Mouse (Mus musculus): ENCODE results near the gene Psmb10. TPM values are rescaled to one million over a fixed set of nuclear protein-coding genes. Genes with fewer than 3 reads are reported as not detected.

Psmb10 gene
- polyA plus RNA-seq, 2 experiments, result 51.8 to 61.5 TPM

DNA sequence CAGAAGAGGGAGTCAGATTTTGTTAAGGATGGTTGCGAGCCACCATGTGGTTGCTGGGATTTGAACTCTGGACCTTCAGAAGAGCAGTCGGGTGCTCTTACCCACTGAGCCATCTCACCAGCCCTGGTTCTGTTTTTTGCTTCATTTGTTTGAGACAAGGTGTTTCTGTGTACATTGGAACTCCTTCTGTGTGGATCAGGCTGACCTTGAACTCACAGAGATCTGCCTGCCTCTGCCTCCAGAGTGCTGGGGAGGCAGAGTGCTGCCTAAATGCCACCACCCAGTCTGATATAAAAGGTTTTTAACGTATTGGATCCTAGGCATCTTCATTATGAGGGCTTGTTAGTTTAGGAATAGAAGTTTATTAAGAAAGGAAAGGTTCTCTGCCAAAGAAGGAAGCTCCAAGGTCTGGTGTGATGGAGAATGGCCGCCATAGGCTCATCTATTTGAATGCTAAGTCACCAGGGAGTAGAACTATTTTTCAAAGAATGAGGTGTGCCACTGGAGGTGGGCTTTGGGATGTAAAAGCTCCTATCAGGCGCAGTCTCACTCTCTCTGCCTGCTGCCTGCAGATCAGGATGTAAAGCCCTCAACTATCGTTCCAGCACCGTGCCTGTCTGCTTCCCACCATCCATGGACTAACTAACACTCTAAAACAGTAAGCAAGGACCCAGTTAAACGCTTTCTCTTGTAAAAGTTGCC lies 32.9 kb upstream of the Psmb10 start:
- WGBS (ENCODE audit: insufficient replicate concordance), result 65% methylated on average over 8 of the region's 8 CpGs
- Histone ChIP-seq H3K9ac (replicated peaks) (no peak overlapping the region), H3K27me3 (ENCODE audit: control insufficient read depth, insufficient read depth, low read length) (no peaks in the 10 kb centered on the region), H3K36me3 (replicated peaks; ENCODE audit: control insufficient read depth, insufficient read depth, low read depth) (no peaks in the 10 kb centered on the region), H3K4me2 (ENCODE audit: low read depth) (no peak overlapping the region), H3K27ac (no peak overlapping the region), H3K4me1 (replicated peaks; ENCODE audit: control insufficient read depth in 2 of 2, insufficient read depth in 2 of 2, low read length in 1 of 2) (peaks cover 6 to 14% of the 10 kb centered on the region in 2 experiments), H3K9me3 (ENCODE audit: control insufficient read depth, low read length) (no peaks in the 10 kb centered on the region), H3K4me3 (ENCODE audit: insufficient read depth in 1 of 2, low read depth in 2 of 2, low read length in 2 of 2) (no peak overlapping the region)
- DNase-seq (ENCODE audit: low read depth in 3 of 3, low spot score in 3 of 3), result no peak
- TF ChIP-seq CTCF (IDR thresholded peaks at IDR 0.05; ENCODE audit: low read depth), result no peak
- no peak for TF ChIP-seq EP300 (IDR thresholded peaks at IDR 0.05; ENCODE audit: low read depth)
- no peak for ATAC-seq (ENCODE audit: insufficient read depth)

DNA sequence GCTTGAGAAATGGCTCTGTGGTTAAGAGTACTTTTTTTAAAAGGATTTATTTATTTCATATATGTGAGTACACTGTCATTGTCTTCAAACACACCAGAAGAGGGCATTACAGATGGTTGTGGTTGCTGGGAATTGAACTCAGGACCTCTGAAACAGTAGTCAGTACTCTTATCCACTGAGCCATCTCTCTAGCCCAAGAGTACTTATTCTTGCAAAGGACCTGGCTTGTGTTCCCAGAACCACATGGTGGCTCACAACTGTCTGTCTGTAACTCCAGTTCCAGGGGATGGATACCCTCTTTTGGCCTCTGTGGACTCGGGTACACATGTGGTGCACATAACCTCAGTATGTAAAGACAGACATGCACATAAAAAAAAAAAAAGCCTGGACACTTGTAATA lies 31.1 kb upstream of the Psmb10 start:
- ATAC-seq (ENCODE audit: insufficient read depth), result no peak
- Histone ChIP-seq H3K27ac (no peak overlapping the region), H3K36me3 (replicated peaks; ENCODE audit: control insufficient read depth, insufficient read depth, low read depth) (no peaks in the 10 kb centered on the region), H3K4me1 (replicated peaks; ENCODE audit: control insufficient read depth in 2 of 2, insufficient read depth in 2 of 2, low read length in 1 of 2) (peaks cover 15 to 20% of the 10 kb centered on the region in 2 experiments), H3K4me3 (ENCODE audit: insufficient read depth in 1 of 2, low read depth in 2 of 2, low read length in 2 of 2) (no peak overlapping the region), H3K4me2 (ENCODE audit: low read depth) (no peak overlapping the region), H3K9ac (replicated peaks) (no peak overlapping the region), H3K9me3 (ENCODE audit: control insufficient read depth, low read length) (no peaks in the 10 kb centered on the region), H3K27me3 (ENCODE audit: control insufficient read depth, insufficient read depth, low read length) (no peaks in the 10 kb centered on the region)
- 67% methylated on average over 1 of the region's 1 CpGs for WGBS (ENCODE audit: insufficient replicate concordance)
- TF ChIP-seq EP300 (IDR thresholded peaks at IDR 0.05; ENCODE audit: low read depth) (no peak), CTCF (IDR thresholded peaks at IDR 0.05; ENCODE audit: low read depth) (no peak)
- no peak for DNase-seq (ENCODE audit: low read depth in 3 of 3, low spot score in 3 of 3)

DNA sequence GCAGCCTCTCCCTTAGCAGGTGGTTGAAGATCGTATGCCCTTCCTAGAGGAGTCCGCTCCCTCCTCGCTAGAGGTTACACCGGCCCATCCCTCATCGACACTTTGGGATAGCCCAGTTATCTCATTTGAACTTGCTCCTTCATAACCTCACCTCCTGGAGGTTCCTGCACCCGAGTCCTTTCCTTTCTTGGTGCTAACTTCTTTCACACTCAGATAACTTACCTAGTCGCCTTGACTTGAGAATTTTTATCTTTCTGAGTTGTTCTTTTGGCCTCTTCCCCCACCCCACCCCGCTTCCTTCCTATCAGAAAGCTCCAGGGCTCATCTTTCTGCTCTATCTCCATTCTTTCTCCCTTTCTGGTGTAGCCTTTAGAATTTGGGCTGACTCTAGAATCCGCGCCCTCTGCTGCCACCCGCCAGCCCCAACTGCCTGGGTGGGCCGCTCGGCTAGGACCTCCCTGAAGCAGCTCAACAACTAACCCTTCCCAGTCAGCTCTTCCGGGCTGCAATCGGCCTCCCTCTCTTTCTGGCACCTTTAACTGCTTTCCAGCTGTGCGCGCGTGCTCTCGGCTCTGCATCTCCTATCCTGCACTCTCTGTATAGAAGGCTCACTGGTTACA lies 28.6 kb upstream of the Psmb10 start:
- TF ChIP-seq EP300 (IDR thresholded peaks at IDR 0.05; ENCODE audit: low read depth) (peak; percentile 69), CTCF (IDR thresholded peaks at IDR 0.05; ENCODE audit: low read depth) (peak; percentile 11; the same call in 1 of the 2 replicates)
- Histone ChIP-seq H3K9me3 (ENCODE audit: control insufficient read depth, low read length) (no peaks in the 10 kb centered on the region), H3K9ac (replicated peaks) (peak overlapping the region; percentile 84), H3K4me1 (replicated peaks; ENCODE audit: control insufficient read depth in 2 of 2, insufficient read depth in 2 of 2, low read length in 1 of 2) (peaks cover 18 to 33% of the 10 kb centered on the region in 2 experiments), H3K27ac (peak overlapping the region; percentile 81), H3K4me3 (ENCODE audit: insufficient read depth in 1 of 2, low read depth in 2 of 2, low read length in 2 of 2) (peak overlapping the region; percentile 59 to 69), H3K36me3 (replicated peaks; ENCODE audit: control insufficient read depth, insufficient read depth, low read depth) (no peaks in the 10 kb centered on the region), H3K27me3 (ENCODE audit: control insufficient read depth, insufficient read depth, low read length) (no peaks in the 10 kb centered on the region), H3K4me2 (ENCODE audit: low read depth) (peak overlapping the region; percentile 89)
- DNase-seq (ENCODE audit: low read depth in 3 of 3, low spot score in 3 of 3) (peak; percentile 66 to 72 (median 68)), ATAC-seq (ENCODE audit: insufficient read depth) (peak; percentile 78)
- 3% methylated on average over 19 of the region's 19 CpGs for WGBS (ENCODE audit: insufficient replicate concordance)

DNA sequence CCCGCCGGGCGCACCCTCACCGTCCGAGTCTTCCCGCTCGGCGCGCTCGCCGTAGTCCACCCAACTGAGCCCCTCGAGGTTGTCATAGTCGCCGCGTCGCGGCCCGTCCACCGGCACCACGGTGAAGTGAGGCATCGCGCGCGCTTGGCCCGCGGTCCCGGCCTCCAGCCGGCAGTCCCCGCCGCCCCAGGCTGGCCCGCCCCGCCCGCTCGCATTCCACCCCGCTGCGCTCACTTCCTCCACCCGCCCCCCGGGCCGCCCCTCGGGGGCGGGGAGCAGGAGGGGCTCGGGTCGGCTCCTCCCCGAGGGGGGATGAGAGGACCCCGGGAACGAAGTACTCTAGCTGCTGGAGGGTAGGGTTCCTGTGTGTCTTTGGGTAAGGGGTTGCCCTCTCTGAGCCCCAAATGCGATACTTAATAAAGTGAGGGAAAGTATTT lies 27.7 kb upstream of the Psmb10 start, which contains the start of gene Slc12a4:
Slc12a4 (minus strand) TSS at position 193 of the 437 bp plus-strand sequence.
- under 1% methylated on average over 44 of the region's 47 CpGs for WGBS (ENCODE audit: insufficient replicate concordance)
- peak within 1 kb of the TSS; percentile 59 to 69 for H3K4me3 ChIP-seq (ENCODE audit: insufficient read depth in 1 of 2, low read depth in 2 of 2, low read length in 2 of 2)
- H3K9me3 ChIP-seq (ENCODE audit: control insufficient read depth, low read length), result no peaks in the 10 kb centered on the region
- H3K9ac ChIP-seq (replicated peaks), result peak within 1 kb of the TSS; percentile 84
- H3K4me1 ChIP-seq (replicated peaks; ENCODE audit: control insufficient read depth in 2 of 2, insufficient read depth in 2 of 2, low read length in 1 of 2), result peaks cover 19 to 41% of the 10 kb centered on the region in 2 experiments
- H3K36me3 ChIP-seq (replicated peaks; ENCODE audit: control insufficient read depth, insufficient read depth, low read depth), result no peaks in the 10 kb centered on the region
- TF ChIP-seq EP300 (IDR thresholded peaks at IDR 0.05; ENCODE audit: low read depth) (no peak), CTCF (IDR thresholded peaks at IDR 0.05; ENCODE audit: low read depth) (no peak)
- peak within 1 kb of the TSS; percentile 81 for H3K27ac ChIP-seq
- peak within 1 kb of the TSS; percentile 89 for H3K4me2 ChIP-seq (ENCODE audit: low read depth)
- DNase-seq (ENCODE audit: low read depth in 3 of 3, low spot score in 3 of 3) (peak; percentile 54 to 63 (median 59)), ATAC-seq (ENCODE audit: insufficient read depth) (peak; percentile 74)
- no peaks in the 10 kb centered on the region for H3K27me3 ChIP-seq (ENCODE audit: control insufficient read depth, insufficient read depth, low read length)

DNA sequence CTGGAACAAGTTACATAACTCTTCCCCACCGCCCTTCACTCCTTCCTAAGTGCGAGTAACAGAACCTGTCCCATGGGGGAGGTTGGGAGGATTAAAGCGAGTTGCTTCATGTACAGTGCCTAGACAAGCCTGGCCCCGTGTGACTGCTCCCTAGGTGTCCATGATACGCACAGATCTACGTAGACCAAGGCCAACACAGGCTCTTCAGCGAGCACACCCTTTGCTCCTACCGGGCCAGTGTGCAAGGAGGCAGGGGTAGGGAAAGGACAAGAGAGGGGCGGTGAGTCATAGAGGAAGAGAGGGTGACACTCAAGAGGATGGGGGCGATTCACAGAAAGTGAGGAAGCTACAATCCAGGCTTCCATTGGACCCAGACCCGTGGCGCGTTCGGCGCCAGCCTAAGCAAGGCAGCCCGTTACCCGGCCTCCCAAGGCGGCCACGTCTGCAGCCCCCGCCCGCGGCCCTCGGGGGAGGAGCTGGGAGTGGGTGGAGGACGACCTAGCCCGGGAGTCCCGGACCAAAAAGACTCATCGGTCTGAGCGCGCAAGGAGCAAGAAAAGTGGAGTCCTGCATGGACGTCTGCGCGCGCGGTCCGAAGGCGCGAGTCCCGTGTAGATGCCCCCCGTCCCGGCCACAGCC lies 27.1 kb upstream of the Psmb10 start:
- Histone ChIP-seq H3K27ac (peak overlapping the region; percentile 81), H3K9me3 (ENCODE audit: control insufficient read depth, low read length) (no peaks in the 10 kb centered on the region), H3K9ac (replicated peaks) (peak overlapping the region; percentile 84), H3K27me3 (ENCODE audit: control insufficient read depth, insufficient read depth, low read length) (no peaks in the 10 kb centered on the region), H3K36me3 (replicated peaks; ENCODE audit: control insufficient read depth, insufficient read depth, low read depth) (no peaks in the 10 kb centered on the region; the same call in 1 of the 2 replicates), H3K4me2 (ENCODE audit: low read depth) (peak overlapping the region; percentile 89), H3K4me3 (ENCODE audit: insufficient read depth in 1 of 2, low read depth in 2 of 2, low read length in 2 of 2) (peak overlapping the region; percentile 59 to 69), H3K4me1 (replicated peaks; ENCODE audit: control insufficient read depth in 2 of 2, insufficient read depth in 2 of 2, low read length in 1 of 2) (peaks cover 19 to 43% of the 10 kb centered on the region in 2 experiments)
- TF ChIP-seq EP300 (IDR thresholded peaks at IDR 0.05; ENCODE audit: low read depth), result no peak
- no peak for TF ChIP-seq CTCF (IDR thresholded peaks at IDR 0.05; ENCODE audit: low read depth)
- ATAC-seq (ENCODE audit: insufficient read depth) (peak; percentile 55), DNase-seq (ENCODE audit: low read depth in 3 of 3, low spot score in 3 of 3) (no peak)
- WGBS (ENCODE audit: insufficient replicate concordance), result 2% methylated on average over 40 of the region's 40 CpGs
